Mouse (Mus musculus) adrenal gland, adult 8-10 months (tissue): ENCODE data around the gene F10. TPM values are rescaled to one million over a fixed set of nuclear protein-coding genes. Genes with fewer than 3 reads are reported as not detected.
"Not testable (repeated sequence)": the region's sequence is repeated elsewhere in the genome, so short reads cannot be mapped to it uniquely, and the experiment has no call there.

Source experiments
- DNase-seq: peaks from one replicate; pipeline ENCODE4 v3.0.0; 2022
- total RNA-seq, 4 experiments: library from RNA; stranded (reverse); gene quantifications; 2 replicates each; pipeline ENCODE4 v1.2.4; 2022

Gene F10
- total RNA-seq, 4 experiments from 2014 or later, result 0.52 to 1.9 (median 1.1) TPM

DNA sequence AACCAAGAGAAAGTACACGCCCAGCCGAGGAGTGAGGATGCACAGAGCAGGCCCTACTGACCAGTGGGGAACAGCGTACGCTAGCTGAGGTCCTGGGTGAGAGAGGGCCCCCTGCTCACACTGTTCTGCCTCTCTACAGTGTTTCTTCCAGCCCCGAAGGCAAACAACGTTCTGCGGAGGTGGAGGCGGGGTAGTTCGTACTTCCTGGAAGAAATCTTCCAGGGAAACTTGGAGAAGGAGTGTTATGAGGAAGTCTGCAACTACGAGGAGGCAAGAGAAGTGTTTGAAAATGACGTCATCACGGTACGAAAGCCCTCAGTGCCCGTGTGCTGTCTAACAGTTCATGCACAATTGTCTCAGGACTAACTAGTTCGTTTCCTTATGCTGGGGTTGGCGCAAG, 26.0 kb downstream of the F10 start:
- DNase-seq, result no peak

DNA sequence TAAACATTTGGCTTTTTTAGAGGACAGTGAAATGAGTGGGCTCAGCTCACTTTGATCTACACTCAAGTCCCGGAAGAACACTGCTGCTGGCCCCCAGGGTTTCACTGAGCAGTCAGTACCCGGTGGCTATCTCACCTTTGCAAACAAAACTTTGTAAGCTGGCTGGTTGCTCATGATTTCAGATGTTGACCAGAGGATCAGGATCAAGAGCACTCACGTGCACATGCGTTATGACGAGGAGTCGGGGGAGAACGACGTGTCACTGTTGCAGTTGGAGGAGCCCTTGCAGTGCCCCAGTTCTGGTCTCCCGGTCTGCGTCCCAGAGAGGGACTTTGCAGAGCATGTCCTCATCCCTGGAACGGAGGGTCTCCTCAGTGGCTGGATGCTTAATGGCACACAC, 36.1 kb downstream of the F10 start:
- no peak for DNase-seq

DNA sequence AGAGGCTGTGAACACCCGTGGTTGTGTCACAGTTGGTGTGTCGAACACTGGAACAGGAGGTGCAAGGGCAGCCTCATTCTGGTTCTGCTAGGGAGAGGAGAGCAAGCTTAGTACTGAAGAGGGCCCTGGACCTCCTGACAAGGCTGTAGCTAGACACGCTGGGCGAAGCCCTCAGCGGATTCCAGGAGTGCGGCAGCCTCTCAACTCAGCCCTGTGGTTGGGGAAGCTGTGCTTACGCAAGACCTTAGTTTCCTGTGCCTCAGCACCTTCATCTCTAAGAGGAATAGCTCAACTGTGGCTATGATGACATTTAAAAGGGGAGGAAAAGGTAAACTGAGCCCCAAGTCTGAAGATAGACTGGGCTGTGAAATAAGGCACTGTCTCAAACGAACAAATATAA, 37.9 kb downstream of the F10 start:
- no peak for DNase-seq

DNA sequence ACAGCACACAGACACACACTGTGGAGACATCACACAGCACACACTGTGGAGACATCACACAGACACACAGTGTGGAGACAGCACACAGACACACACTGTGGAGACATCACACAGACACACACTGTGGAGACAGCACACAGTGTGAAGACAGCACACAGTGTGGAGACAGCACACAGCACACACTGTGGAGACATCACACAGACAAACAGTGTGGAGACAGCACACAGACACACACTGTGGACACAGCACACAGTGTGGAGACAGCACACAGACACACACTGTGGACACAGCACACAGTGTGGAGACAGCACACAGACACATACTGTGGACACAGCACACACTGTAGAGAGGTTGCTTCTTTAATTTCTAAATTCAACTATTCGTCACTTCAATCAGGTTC, 38.5 kb downstream of the F10 start:
- DNase-seq, result not testable (repeated sequence)

DNA sequence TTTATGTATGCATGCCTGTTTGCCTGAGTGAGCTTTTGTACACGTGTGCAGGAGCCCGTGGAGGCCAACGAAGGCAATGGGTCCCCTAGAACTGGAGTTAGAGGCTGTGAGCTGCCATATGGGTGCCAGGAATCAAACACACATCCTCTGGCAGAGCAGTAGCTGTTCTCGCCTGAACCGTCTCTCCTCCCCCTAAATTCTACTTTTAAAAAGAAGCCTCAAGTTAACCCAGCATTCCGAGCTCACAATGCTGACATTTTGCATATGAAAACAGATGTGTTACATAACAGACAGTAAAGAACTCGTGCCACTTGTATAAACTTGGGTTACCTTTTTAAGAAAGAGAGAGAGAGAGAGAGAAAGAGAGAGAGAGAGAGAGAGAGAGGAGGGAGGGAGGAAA, 40.4 kb downstream of the F10 start:
- no peak for DNase-seq

DNA sequence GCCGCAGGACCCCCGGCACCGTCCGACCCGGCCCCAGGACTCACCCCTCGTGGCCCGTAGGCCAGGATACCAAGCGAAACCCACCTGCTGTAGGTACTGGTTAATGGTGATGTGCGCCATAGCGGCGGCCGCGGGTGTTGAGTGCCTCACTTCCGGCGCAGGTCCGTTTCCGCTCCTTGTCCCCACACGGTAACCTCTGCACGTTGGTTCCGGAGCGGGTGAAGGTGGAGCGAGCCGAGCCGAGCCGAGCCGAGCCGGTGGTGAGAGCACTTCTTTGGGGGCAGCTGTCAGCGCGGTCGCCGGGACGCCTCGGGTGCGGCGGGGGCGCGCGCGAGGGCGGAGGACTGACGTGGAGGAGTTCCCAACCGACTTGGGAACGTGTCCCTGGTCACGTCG, 67.6 kb downstream of the F10 start:
- DNase-seq, result peak; percentile 81

DNA sequence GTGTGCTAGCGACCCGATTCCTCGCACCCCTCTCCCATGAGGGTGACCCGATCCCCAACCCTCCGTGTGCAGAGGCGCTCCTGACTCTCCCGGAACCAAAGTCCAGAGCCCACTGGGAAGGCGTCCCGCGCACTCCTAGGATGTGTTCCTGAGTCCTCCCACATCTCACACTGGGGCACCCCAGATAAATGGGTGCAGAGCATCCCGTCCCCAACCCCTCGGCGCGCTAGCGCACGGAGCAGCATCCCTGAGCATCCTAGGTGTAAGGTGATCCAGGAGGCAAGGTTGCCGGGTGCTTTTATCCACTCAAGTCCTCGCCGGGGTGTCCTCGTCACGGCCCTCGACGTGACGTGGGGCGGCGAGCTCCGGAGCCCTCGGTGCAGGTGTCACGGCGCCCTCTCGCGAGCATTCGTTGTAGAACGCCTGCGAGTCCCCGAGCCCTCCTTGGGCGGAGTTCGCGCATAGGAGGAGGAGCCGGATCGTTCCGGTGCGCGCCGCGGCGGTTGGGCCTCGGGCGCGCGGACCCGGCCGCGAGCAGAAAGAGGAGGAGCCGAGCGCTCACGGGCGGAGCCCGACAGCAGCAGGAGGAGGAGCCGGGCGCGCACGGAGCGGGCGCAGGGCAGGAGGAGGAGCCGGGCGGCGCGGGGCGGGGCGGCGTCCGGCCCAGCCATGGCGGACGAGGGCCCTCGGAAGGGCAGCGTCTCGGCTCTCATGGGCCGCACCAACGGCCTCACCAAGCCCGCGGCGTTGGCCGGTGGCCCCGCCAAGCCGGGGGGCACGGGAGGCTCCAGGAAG, 68.2 kb downstream of the F10 start, which contains the start of the genes Pcid2 and Cul4a:
Gene Pcid2 (minus strand): TSS at position 373 of the 795 bp plus-strand sequence.
Gene Cul4a (plus strand): TSS at position 535 of the 795 bp plus-strand sequence.
- peak; percentile 94 for DNase-seq

DNA sequence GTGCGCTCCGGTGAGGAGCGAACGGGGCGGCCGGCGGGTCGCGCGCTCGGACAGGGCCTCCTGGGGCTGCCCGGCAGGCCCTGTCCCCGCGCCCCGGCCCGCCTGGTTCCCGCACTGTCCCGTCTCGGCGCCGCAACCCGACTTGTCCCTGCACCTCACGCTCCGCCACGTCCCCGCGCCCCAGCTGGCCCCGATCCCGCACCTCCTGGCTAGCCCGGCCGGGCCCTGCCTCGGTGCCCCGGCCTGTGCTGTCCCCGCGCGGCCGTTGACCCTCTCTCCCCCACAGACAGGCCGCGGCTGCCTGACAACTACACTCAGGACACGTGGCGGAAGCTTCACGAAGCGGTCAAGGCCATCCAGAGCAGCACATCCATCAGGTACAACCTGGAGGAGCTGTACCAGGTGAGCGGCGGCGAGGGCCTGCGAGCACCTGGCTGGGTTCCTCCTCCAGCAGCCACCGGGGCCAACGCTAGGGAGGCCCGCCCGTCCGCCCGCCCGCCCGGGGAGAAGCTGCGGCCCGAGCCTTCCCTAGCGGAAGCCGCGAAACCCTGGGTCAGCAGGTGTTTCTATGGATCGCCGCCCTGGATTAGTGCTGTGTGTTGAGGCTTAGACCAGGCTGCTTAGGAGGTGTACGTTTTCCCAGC, 68.9 kb downstream of the F10 start:
- peak; percentile 56 for DNase-seq

Other genes starting within 250 kb of the F10 start
- 10 to 100 TPM; 21.8 to 48.2 (median 31.7) TPM for gene Mcf2l, start 163.5 kb upstream of the F10 start, total RNA-seq
- gene F7, start 11.3 kb upstream of the F10 start, total RNA-seq, result 1 to 10 TPM in 1 of 4 experiments, under 1 TPM in 3; 0.38 to 1.1 (median 0.68) TPM
- gene Proz, start 23.6 kb downstream of the F10 start, total RNA-seq, result under 1 TPM in 1 of 4 experiments, not detected in 3; 0.35 TPM
- 10 to 100 TPM; 24.1 to 33.3 (median 28.1) TPM for gene Pcid2, start 68.2 kb downstream of the F10 start, total RNA-seq
- 100 to 1,000 TPM; 160 to 191 (median 169) TPM for gene Cul4a, start 68.3 kb downstream of the F10 start, total RNA-seq
- 100 to 1,000 TPM; 434 to 557 (median 482) TPM for gene Lamp1, start 121.9 kb downstream of the F10 start, total RNA-seq
- gene Grtp1, start 163.3 kb downstream of the F10 start, total RNA-seq, result 10 to 100 TPM; 15.0 to 30.3 (median 18.9) TPM
- gene Adprhl1, start 216.9 kb downstream of the F10 start, total RNA-seq, result 1 to 10 TPM in 3 of 4 experiments, under 1 TPM in 1; 0.34 to 3.9 (median 1.6) TPM